Mouse (Mus musculus) left cerebral cortex, postnatal 14 days (tissue): ENCODE measurements around the gene Armh2. TPM values are rescaled to one million over a fixed set of nuclear protein-coding genes. Genes with fewer than 3 reads are reported as not detected.
A peak's percentile ranks its signal among the peaks of the same experiment; 100 is the strongest.
"Not testable (repeated sequence)": the region's sequence is repeated elsewhere in the genome, so short reads cannot be mapped to it uniquely, and the experiment has no call there.

Experiments
- DNase-seq, 2 experiments: peaks; one replicate each; pipeline ENCODE4 v3.0.0; 2021 to 2022; ENCODE audit warnings: low spot score in 2 of 2, mixed read lengths in 1 of 2
- intact Hi-C: fragments of 180-260 bp; cut with DNase I; formaldehyde crosslinking; loops from one replicate; pipeline ENCODE4 v1.15.1; 2025
- total RNA-seq, 2 experiments: library from RNA; stranded (reverse); gene quantifications; 2 replicates each; pipeline ENCODE4 v1.2.3; 2021

Armh2 gene
- total RNA-seq, 2 experiments from 2014 or later = 0.40 TPM; not detected in 1

DNA sequence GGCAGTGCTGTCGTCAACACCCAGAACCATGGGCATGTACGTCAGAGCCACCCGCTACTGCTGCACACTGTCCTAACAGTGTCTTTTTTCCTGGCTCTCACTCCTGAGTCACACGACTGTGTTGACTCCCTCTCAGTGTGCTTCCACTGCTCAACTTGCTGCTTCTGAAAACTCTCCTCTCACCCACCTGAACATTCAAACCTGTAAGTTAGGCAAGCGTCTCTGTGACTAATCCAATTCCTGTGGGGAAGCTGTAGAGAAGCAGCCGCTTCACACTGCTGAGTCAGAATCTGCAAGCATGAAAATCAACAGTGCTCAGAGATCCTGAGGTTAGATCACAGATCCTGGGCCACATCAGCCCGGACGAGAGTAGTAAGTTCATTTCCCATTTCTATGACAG is 10.4 kb downstream of the Armh2 start:
- no peak for DNase-seq
- intact Hi-C loops = no loop called here

DNA sequence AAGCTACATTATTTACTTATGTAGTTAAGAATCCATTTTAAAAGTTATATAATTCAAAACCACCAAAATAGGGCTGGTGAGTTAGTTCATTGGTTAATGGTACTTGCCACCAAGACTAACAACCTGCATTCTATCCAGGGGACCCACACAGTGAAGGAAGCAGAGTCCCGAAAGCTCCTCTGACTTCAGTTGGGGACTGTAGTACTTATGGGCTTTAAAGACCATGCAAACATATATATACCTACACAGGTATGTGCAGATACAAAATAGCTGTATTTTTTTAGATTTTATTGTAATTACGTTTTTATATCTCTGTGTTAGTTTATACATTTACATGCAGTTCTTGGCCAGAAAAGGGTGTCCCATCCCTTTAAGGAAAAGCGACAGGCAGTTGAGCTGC is 15.7 kb downstream of the Armh2 start:
- intact Hi-C loops = no loop called here
- DNase-seq = no peak

DNA sequence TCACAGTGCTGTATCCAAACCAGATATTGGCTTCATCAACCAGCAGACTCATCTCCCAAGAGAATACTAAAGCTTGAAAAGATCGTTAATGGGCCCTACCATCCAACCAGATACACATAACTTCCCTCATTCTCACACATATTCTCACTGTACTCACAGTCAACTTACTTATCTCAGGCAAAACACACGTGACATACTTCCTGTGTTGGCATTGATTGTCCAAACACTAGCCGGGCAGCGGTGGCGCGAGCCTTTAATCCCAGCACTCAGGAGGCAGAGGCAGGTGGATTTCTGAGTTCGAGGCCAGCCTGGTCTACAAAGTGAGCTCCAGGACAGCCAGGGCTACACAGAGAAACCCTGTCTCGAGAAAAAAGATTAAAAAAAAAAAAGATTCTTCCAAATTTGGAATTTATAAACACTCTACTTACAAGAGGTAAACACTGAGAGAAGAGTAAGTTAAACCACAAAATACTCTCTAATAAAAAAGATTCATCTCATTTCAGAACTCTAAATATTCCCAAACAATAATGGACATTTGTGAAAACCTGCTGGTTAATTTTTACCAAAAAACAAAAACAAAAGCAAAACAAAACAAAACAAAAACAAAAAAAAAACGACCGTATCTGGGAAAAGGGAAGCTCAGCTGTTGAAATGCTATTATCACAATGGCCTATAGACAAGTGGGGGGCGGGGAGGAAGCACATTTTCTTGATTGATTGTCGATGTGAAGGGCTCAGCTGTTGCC is 17.0 kb downstream of the Armh2 start:
- intact Hi-C loops = no loop called here
- DNase-seq = no peak

DNA sequence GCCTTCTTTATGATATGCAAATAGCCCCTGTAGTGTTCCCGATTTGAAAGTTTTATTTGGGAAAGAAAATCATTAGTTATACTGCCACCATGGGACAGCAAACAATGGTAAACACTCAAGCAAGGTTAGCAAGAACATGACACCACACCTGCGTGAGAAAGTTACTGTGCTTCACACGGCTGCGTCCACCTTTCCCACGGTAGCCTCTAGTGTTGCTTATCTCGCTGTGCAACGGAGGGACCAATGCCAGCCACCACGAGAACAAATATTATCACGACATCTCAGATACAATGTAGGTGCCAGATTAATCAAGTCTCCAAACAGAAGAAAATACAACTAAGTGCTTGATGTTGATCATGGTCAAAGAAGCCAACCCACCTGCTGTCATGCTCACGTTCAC is 18.4 kb downstream of the Armh2 start:
- intact Hi-C loops = no loop called here
- DNase-seq = no peak

DNA sequence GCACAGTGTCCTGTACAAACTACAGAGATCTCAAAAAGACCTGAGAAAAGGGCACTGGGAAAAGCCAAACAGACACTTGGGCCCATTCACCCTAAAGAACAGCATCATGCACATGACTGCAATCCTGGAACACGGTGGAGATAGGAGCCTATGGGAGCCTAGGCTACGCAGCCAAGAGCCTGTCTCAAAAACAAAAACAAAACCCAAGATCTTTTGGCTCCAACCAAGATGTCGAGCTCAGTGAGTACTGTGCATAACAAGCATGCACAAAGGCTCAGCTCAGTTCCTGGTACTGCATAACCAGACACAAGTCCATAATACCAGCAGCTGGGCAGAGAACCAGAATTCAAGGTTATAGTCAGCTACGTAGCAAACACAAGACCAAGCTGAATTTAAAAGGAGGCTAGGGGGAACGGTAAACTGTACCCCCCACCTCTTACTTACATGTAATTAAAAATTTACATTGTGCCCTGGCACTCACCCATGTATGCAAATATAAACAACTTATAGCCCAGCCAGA is 19.4 kb downstream of the Armh2 start:
- no peak for DNase-seq
- intact Hi-C loops = no loop called here

DNA sequence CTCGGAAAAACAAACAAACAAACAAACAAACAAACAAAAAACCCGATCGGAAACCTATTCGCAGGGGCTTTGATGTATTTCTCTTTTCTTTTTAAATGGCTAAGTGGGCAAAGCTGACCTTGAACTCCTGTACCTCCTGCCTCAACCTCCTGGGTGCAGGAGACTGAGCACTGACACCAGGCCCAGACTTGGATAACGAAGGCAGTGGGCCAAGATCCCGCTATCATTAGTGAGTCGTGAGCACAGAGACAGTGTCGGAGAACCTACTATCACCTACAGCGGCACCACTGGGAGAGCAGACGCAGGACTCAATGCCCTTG is 20.0 kb downstream of the Armh2 start:
- intact Hi-C loops = no loop called here
- no peak for DNase-seq

DNA sequence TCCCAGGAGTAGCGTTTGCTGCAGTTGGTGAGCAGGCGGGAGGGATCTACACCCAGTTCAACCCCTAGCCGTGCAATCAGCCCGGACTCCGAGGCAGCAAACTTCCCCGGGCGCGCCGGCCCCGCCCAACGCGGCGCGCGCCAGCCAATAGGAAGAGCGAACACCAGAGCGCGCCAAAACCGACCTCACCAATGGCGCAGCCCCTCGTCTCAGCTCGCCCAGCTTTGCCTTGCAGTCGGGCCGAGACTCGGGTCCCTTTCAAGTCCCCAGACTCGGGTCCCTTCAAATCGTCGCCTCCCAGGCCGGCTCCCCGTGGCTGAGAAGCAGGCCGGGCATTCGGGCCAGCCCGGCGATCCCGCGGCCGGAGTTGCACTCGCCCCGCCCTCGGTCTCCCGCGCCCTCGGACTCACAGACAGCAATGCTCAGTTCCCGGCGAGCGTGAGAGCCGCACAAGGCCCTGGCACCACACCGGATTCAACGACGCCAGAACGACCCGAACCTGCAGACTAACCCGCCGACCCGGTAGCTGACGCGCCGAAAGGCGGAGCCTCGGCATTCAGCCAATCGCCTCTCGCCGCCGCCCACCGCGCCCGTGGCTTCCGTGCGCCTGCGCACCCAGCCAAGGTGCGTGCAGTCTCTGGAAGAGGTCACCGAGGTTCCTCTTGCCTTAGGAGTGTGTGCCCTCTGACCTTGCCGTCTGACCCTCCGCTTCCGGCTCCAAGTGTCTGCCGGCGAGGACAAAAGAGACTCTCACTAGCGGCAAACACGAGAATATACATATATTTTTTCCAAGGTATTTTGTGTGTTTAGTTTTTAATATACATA is 20.6 kb downstream of the Armh2 start, which contains the start of gene Gmnn:
Gmnn (minus strand) TSS at position 521 of the 825 bp plus-strand sequence.
- DNase-seq = peak; percentile 70 to 81

DNA sequence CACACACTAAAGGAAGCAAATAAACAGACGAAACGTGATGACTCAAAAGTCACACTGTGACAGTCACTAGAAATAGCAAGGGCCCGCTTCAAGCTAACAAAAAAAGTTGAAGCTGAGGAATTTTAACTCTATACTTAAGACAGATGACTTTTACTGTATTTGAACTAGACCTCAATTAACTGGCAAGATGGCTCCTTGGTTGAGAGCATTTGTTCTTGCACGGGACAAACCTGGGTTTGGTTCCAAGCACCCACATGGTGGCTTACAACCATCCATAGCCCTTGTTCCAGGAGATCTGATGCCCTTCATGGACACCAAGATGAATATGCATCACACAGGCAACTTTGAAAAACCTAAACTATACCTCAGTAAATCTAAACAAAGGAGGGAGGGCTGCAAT is 21.2 kb downstream of the Armh2 start:
- intact Hi-C loops = no loop called here
- DNase-seq = no peak

More for the DNA sequence above, 20.6 kb downstream of the Armh2 start, which contains the start of gene Gmnn:
- intact Hi-C loops = no loop called here

DNA sequence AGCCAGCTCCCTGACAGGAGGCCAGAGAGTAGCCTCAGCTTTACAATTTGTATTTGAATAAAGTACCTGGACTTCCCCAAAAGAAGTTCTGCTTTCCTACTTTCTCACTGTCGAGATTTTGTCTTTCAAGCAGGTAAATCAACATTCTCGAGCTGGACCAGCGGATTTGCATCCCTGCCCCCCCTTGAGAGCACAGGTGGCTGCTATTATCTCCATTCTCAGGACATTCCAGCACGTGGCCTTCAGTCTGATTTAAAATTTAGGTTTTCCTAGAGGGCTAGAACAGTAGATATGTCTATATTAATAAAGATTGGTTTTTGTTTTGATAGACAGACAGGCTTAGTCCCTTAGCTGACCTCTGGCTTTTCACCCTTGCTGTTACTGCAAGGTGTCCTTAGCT is 26.8 kb downstream of the Armh2 start:
- intact Hi-C loops, DNase-seq: not testable (repeated sequence)

DNA sequence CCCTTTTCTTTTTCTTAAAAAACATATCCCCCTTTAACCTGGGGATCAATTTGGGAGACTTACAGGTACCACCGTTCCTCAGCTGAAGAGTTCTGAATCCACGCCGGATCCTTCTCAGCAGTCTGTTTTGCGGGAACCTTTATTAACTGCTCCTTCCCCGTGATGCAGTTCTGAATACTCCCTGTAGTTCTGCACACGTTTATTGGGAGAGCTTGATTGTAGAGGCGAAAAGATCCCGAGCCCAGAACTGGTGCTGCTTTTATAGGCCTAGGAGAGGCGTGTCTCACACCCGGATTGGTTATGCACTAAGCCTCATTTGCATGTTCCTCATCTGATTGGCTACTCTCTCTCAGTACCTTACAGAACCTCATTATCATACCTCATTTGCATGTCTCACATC is 30.4 kb downstream of the Armh2 start:
- DNase-seq, intact Hi-C loops: not testable (repeated sequence)

DNA sequence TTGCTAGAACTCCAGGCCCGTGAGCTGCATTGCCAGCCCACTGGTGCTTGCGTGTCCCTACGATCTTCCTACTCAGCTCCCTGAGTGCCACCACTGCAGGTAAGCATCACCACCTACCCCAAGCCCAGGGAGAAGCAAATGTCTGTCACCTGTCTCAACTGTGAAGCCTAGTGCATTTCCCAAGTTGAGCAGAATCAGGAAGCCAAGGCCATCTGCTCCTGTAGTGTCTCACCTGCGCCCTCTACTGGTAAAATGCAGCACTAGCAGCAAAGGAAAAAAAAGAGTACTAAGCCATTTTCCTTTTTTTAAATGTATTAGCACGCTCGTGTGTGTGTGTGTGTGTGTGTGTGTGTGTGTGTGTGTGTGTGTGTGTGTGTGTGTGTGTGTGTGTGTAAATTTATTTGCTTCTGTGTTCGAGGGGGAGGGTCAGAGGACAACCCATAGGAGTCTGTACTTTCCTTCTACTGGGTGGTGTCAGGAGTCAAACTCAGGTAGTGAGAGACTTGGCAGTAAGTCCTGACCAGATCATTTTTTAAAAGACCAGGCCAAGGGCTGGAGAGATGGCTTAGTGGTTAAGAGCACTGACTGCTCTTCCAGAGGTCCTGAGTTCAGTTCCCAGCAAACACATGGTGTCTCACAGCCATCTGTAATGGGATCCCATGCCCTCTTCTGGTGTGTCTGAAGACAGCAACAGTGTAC is 35.3 kb downstream of the Armh2 start:
- intact Hi-C loops = loop anchor here (2.0 kb wide), 1 partner anchor 293 kb away; no protein-coding TSS in a partner anchor
- DNase-seq = peak; percentile 62 to 86

DNA sequence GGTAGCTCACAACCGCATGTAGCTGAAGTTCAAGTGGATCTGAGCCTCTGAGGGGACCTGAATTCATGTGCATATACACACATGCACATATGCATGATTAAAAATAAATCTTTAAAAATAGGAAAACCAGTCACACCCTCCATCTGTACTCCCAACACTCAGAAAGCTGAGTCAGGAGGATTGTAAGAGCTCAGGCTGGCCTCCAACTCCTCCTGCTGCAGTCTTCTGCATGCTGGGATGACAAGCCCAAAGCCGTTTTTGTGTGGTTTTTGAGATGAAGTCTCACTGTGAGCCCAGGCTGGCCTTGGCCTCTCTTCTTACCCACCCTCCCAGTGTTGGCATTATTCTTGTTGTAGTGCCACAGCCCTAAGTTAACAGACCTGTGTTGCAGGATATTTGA is 37.0 kb downstream of the Armh2 start:
- intact Hi-C loops = no loop called here
- no peak for DNase-seq

DNA sequence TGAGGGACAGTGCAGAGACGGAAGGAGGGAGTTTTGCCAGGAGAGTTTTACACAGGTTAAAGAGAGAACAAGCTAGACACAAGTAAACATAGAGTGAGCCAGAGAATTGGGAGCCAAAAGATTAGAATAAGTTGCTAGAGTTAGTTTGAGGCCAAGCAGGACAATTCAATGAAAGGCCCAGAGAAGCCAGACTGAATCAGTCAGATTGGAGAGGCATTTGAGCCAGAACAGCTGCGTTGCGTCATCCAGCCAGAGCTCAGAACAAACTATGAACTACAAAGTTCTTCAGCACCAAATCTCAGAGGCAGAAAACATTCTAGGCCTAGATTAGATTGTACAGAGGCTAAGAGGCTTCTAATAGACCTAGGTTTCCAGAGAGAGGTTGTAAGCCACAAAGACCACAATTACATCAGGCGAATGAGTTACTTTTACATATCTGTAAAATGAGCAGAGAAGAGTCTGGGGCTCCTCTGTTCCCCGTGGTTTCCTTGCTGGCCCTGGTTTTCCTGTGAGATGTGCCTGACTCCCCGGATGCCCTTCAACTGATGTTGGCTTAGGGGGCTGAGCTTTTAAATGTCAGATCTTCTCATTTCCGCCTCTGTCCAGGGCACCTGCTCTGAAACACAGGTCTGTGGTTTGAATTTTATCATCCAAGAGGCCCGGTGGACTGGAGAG is 37.8 kb downstream of the Armh2 start:
- intact Hi-C loops = no loop called here
- DNase-seq = no peak

DNA sequence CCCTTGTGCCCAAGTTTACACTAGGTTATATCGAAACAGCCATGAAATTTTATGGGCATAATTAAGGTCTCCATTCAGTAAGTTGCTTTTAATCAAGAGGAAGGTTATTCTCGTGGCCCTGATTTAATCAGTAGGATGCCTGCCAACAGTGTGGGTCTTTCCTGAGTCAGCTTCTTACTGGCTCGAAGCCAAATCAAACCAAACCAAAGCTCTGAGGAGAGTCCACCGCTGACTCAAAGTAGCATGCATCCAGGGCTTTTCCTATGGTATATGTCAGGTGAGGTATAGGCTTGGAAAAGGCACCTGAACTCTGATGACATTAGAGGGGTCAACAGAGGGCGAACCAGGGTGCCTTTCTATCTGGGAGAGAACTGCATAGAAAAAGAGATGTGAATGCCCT is 40.9 kb downstream of the Armh2 start:
- intact Hi-C loops = no loop called here
- DNase-seq = no peak

DNA sequence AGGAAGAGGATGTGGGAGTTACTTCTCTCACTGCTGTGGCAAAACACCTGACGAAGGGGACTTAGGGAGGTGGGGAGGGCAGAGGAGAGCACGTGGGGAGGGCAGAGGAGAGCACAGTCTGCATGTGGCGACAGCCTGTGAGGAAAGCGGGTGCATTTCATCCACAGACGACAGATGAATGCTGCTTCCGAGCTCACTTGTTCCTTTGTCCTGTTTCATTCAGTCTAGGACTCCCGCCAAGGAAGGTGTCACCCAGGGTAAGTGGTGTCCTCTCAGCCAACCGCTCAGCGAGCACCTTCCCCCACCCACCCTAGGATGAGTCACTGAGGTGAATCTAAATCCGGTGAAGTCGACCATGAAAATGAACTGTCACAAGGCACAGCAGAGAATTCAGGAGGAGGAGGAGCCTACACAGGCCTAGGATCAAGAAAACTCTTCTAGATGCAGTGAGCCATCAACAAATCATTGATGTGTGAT is 45.0 kb downstream of the Armh2 start:
- intact Hi-C loops = no loop called here
- no peak for DNase-seq

DNA sequence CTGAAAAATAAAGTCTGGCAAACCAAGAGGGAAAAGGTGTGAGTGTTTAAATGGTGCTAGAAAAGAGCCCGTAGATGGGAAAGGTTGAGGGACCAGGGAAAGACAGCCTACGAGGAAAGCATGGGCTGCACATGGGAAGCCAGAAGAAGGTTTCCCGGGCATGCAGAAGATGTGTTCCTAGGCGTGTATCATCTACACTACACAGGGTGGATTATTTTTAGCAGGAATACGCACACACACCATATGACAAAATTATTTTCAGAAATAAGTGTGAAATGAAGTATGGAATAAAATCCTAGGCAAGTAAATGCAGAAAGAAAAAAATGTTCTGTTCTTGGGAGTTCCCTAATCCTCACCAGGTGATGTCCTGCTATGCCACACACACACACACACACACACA is 46.4 kb downstream of the Armh2 start:
- intact Hi-C loops = no loop called here
- peak in 1 of 2 experiments; percentile 42 for DNase-seq

DNA sequence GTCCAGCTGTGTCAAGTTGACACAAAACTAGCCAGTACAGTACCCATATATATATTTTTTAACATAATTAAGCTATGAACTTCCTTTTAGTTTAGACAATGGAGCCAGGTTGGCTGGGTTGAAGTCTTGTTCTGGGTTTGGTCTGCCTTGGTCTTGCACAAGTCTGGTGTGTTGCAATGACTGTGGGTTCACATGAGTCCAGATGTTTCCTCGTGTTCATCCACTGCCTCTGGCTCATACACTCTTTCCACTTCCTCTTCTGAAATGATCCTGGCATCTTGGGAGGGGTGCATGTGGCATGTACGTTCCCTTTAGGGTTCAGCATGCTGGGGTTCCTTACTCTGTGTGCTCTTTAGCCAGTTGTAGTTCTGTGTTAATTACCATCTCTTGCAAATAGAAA is 50.3 kb downstream of the Armh2 start:
- intact Hi-C loops = no loop called here
- DNase-seq = no peak

DNA sequence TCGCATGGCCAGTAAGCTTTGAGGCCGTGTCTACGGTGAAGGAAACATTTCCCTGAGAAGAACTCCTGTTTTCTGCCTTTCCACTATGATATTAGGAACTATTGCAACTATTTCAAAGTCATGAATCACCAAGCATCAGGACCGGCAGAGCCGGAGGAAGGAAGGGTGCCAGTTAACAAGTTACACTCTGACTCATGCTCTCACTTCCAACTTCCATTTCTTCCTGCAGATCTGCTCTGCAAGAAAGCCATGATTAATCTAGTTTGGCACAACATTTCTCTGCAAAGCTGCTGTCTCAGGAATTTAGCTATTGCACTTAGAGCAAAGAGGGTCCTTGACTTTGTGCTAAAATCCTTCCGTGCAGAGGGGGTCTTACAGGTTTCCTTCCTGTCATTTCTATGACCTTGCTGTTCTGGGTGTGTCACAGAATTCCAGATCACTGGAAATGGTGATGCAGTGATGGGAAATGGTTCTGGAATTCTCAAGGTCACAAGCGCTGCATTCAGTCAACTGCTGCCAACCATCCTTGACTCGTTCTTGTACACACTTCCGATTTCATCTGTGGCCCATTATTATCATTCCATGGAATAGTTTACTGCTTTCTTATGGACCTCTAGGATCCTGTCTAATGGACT is 51.5 kb downstream of the Armh2 start:
- DNase-seq = peak; percentile 18 to 37
- intact Hi-C loops = no loop called here
